Mouse (Mus musculus): ENCODE data around the gene Aadacl4.
"Not testable (repeated sequence)": the region's sequence is repeated elsewhere in the genome, so short reads cannot be mapped to it uniquely, and the experiment has no call there.

Aadacl4 gene

GRCm38 (mm10) chr4:144613407-144613806 is at the start of gene Aadacl4:
Aadacl4 (plus strand) TSS chr4:144613707.
- no peak for DNase-seq

DNA sequence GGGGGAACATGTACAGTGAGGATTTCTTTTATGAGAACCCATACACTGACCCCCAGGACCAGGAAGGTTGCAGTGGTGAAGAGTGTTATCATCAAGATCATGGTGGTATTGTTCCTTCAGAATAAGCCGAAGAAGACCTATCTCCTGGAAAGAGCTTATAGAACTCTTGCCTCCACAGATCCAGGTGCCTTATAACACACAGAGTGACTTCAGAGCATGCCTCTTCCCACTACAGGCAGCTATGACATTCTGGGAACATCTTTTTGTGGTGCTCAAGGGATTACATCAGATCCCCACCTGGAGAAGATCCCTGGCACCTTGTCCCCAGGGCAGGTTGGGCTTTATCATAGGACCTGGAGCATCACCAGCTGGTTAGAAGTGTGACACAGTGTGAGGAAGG is 48.5 kb upstream of the Aadacl4 start, which contains the start of gene Gm13124:
Gene Gm13124, minus strand, starts transcription at position 101 of the 400 bp plus-strand sequence.
- no peak for DNase-seq

GRCm38 (mm10) chr4:144567752-144568151 is 45.8 kb upstream of the Aadacl4 start:
- no peak for DNase-seq

- not testable (repeated sequence) for DNase-seq
These were observed 27.3 kb upstream of the Aadacl4 start for GRCm38 (mm10) chr4:144586207-144586606.

DNA sequence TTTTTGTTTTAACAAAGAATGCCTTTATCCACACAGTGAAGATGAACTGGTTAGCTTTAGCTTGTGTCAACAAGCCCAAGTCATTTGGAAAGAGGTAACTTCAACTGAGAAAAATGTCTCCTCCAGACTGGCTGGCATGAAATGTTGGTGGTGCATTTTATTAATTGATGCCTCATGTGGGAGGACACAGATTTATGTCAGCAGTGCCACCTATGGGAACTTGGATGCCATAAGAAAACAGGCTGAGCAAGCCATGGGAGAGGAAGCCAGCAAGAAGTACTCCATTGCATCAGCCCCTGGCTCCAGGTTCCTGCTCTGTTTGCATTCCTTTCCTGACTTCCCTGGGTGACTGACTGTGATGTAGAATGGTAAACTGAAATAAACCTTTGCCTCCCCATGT is 20.7 kb upstream of the Aadacl4 start:
- no peak for DNase-seq

DNA sequence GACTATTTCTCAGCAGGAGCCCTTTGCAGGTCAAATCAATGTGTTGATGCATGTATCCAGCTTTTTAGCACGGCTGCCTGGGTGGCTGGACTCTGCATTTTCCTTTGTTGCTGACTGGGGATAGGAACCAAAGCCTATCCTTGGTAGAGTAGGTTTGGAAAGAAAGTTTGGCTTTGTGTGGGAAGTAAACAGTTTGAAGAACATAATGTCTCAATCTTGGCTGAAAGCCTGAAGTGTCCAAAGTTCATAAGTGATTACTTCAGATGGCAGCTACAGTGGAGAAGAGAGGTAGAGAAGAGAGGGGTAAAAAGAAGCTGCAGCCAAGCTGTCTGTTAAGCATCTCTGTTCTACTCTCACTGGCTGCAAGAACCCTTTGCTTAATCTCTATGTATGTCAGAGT is 1.1 kb downstream of the Aadacl4 start:
- DNase-seq = no peak

- DNase-seq = no peak
These were observed 24.8 kb downstream of the Aadacl4 start for GRCm38 (mm10) chr4:144638263-144638662.
